Mouse (Mus musculus) embryonic fibroblast, embryonic 13.5 days (primary cell): ENCODE data around the gene Prpf6.

Experiments used
- CTCF ChIP-seq: IDR thresholded peaks from 2 replicates; pipeline ENCODE4 v1.5.1; 2011; ENCODE audit warnings: mild to moderate bottlenecking, control low read depth, low read length, moderate library complexity, borderline replicate concordance; ENCODE audit not compliant: insufficient read depth
- POLR2A ChIP-seq: IDR thresholded peaks from 2 replicates; pipeline ENCODE4 v1.6.1; 2011; ENCODE audit warnings: low read depth, mild to moderate bottlenecking, control low read depth, low read length, moderate library complexity

DNA sequence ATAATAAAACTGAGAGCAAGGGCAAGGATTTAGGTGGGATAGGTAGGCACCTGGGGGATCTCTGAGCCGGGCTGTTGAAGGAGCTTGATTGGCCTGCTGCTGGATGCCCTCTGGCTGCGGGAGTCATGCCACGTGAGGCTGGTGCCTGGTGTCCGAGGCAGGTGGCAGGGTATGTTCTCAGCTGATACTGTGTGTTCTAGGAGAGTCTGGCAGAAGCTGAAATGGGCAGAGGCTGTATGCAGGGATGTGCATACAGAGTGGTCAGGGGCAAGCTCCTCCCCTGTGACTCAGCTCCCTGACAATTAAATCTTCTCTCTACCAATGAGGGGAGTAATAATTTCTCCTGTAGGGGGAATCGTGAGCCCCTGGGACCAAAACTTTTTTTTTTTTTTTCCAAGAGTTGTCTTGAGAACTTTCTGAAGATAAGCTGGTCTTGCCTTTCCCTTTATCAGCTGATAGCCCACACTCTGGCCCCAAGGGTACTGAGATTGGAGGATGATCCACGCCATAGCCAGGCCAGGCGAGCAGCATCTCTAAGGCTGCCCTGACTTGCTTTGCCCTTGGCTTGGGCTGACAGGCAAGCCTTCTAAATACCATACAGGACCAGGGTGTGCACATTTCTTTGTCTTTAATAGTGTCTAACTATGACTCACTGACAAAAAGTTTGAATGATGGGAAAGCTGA lies 5.9 kb downstream of the Prpf6 start:
- TF ChIP-seq POLR2A (0 out of 2 replicates have a peak, but pooled peaks have one; percentile 14), CTCF (no peak)
